Mouse (Mus musculus) erythroblast, embryonic 14.5 days (primary cell): ENCODE results near the gene Usp8.

ENCODE experiments used
- GATA1 ChIP-seq: IDR thresholded peaks from 2 replicates; pipeline ENCODE4 v1.6.1; 2012; ENCODE audit warnings: low read length, inconsistent platforms, mixed read lengths
- TAL1 ChIP-seq: IDR thresholded peaks from 3 replicates; pipeline ENCODE4 v1.6.1; 2012; ENCODE audit warnings: low read length, inconsistent platforms, mixed read lengths

- TF ChIP-seq TAL1 (no peak), GATA1 (no peak)
Observed at GRCm38 (mm10) chr2:126755664-126756063, 48.5 kb downstream of the Usp8 start.
